Mouse (Mus musculus) testis, adult 10 weeks (tissue): ENCODE data around the gene A930009A15Rik. TPM values are rescaled to one million over a fixed set of nuclear protein-coding genes. Genes with fewer than 3 reads are reported as not detected.

ENCODE experiments used
- polyA plus RNA-seq: library from polyadenylated mRNA; stranded (reverse); fragments of 350-450 nt; fragmentation: Illumina TruSeq; extraction: RNeasy Lipid Tissue Mini Kit (QIAGEN cat#74804); gene quantifications from one replicate; pipeline ENCODE4 v1.2.3, GENCODE M21; 2014; ENCODE audit warnings: low read depth, low replicate concordance

The A930009A15Rik gene
- polyA plus RNA-seq = not detected

DNA sequence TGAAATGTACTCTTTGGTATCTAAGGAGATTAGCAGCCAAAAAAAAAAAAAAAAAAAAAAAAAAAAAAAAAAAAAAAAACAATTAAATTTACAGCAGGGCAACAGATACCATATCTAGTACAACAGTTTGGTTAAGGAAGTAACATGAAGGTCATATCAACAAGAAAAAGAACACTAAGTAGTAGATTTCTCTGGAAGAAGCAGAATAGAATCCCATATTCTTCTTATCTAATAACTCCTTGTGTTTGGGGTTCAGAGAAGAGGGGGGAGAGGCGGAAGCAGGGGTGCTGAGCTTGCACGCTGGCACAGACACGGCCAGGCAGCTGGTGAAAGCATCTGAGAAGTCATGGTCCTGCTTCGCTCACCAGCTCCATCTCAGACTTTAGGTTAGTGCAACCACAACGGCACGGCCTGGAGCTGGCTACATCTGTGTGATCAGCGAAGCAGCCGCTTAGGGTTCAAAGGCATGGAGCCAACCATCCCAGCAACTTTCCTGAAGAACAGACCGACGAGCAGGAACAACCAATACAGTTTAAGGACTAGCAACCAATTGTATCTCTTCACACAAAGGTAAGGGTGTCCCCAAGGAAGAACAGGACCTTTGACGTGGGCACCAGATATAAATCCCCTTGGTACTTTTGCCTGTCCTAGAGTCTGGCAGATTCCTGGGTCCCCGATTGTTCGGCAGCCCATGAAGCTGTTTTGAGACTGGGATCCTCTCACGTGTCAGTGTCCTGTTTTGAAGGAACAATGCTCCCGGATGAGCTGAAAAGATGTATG is at the start of gene A930009A15Rik:
Gene A930009A15Rik, plus strand, starts transcription at position 275 of the 780 bp plus-strand sequence.

GRCm38 (mm10) chr10:115587301-115587969 is 17.6 kb downstream of the A930009A15Rik start, which contains the start of gene Lgr5:
Lgr5 (minus strand) TSS chr10:115587780.

Other genes with a start within 250 kb of the A930009A15Rik start
- gene Tmem19, start 207.5 kb upstream of the A930009A15Rik start, polyA plus RNA-seq = 10.7 TPM
- gene Thap2, start 185.5 kb upstream of the A930009A15Rik start, polyA plus RNA-seq = 5.2 TPM
- 136 TPM for gene Zfc3h1, start 185.0 kb upstream of the A930009A15Rik start, polyA plus RNA-seq
- 0.11 TPM for gene Lgr5, start 17.8 kb downstream of the A930009A15Rik start, polyA plus RNA-seq
- 12.1 TPM for gene Tspan8, start 246.8 kb downstream of the A930009A15Rik start, polyA plus RNA-seq